Mouse (Mus musculus) G1E (cell line): ENCODE results near the gene Olfr283.

Experiments
- CTCF ChIP-seq: IDR thresholded peaks from 2 replicates; pipeline ENCODE4 v1.5.1; 2012; ENCODE audit warnings: low read depth, low read length, inconsistent platforms, mixed read lengths
- GATA1 ChIP-seq: IDR thresholded peaks from 2 replicates; pipeline ENCODE4 v1.6.1; 2012; ENCODE audit warnings: borderline replicate concordance, low read length, inconsistent platforms, mixed read lengths
- GATA2 ChIP-seq: IDR thresholded peaks from 2 replicates; pipeline ENCODE4 v1.6.1; 2012; ENCODE audit warnings: low read depth, low read length, inconsistent platforms, borderline replicate concordance
- POLR2AphosphoS5 ChIP-seq: IDR thresholded peaks from 2 replicates; pipeline ENCODE4 v1.6.1; 2012; ENCODE audit warnings: low read depth, low read length, inconsistent platforms; ENCODE audit not compliant: insufficient replicate concordance
- TAL1 ChIP-seq: conservative IDR thresholded peaks from 2 replicates; pipeline ENCODE4 v1.6.1; 2012; ENCODE audit warnings: low read depth, low read length, inconsistent platforms, mixed read lengths

- no peak for TF ChIP-seq CTCF
- no peak for TF ChIP-seq GATA1
- no peak for TF ChIP-seq TAL1
- TF ChIP-seq POLR2AphosphoS5 = no peak
- no peak for TF ChIP-seq GATA2
These were observed 10.5 kb upstream of the Olfr283 start for GRCm38 (mm10) chr15:98391081-98391902.
